Mouse (Mus musculus) liver, embryonic 14.5 days (tissue): ENCODE results near the gene Cdsn.
A peak's percentile ranks its signal among the peaks of the same experiment; 100 is the strongest.

ENCODE experiments used
- CTCF ChIP-seq: IDR thresholded peaks from 2 replicates; pipeline ENCODE4 v1.5.1; 2016; ENCODE audit warnings: antibody characterized with exemption, low read depth, control low read depth
- EP300 ChIP-seq: IDR thresholded peaks from 2 replicates; pipeline ENCODE4 v1.6.1; 2016; ENCODE audit warnings: antibody characterized with exemption, low read depth

- TF ChIP-seq CTCF = peak; percentile 87
- TF ChIP-seq EP300 = no peak
Measured at GRCm38 (mm10) chr17:35544680-35545079, 7.2 kb upstream of the Cdsn start.
